Mouse (Mus musculus) cerebellum, postnatal 4 days (tissue): Measurements from ENCODE around the gene Gm10358.
"Not testable (repeated sequence)": the region's sequence is repeated elsewhere in the genome, so short reads cannot be mapped to it uniquely, and the experiment has no call there.

Experiments used
- DNase-seq, 2 experiments: peaks; one replicate each; pipeline ENCODE4 v3.0.0; 2022; ENCODE audit warnings: low spot score in 2 of 2, mixed read lengths in 1 of 2

The Gm10358 gene

GRCm38 (mm10) chr8:75406489-75406888, at the start of gene Gm10358:
Gene Gm10358, minus strand, starts transcription at chr8:75406589.
- no peak for DNase-seq

- DNase-seq = no peak
Measured at GRCm38 (mm10) chr8:75448394-75448793, 42.0 kb upstream of the Gm10358 start, which contains the start of gene Iqcm. Gene Iqcm, plus strand, starts transcription at chr8:75448694.

- DNase-seq = not testable (repeated sequence)
Measured at GRCm38 (mm10) chr8:75415696-75416095, 9.3 kb upstream of the Gm10358 start.

- DNase-seq = no peak
Measured at GRCm38 (mm10) chr8:75384770-75385290, 21.6 kb downstream of the Gm10358 start.

- no peak for DNase-seq
Measured at GRCm38 (mm10) chr8:75375530-75376123, 30.8 kb downstream of the Gm10358 start.

GRCm38 (mm10) chr8:75372006-75372405, 34.4 kb downstream of the Gm10358 start:
- no peak for DNase-seq
